Mouse (Mus musculus) forebrain, embryonic 13.5 days (tissue): ENCODE measurements around the gene Slc5a10. TPM values are rescaled to one million over a fixed set of nuclear protein-coding genes. Genes with fewer than 3 reads are reported as not detected.

ENCODE experiments used
- ATAC-seq: fragments of 200-750 bp; cut with Nextera tagmentation; 2 replicates; pipeline ENCODE4 v1.8.0; 2017
- H3K27ac ChIP-seq: fragments of 300-500 bp; sonication (generic); 2 replicates; pipeline ENCODE4 v1.5.1; 2015; ENCODE audit warnings: inconsistent platforms, mild to moderate bottlenecking, moderate library complexity
- H3K27me3 ChIP-seq: fragments of 300-500 bp; sonication (generic); 2 replicates; pipeline ENCODE4 v1.6.1; 2015; ENCODE audit warnings: mild to moderate bottlenecking, inconsistent platforms
- H3K36me3 ChIP-seq: fragments of 300-500 bp; sonication (generic); 2 replicates; pipeline ENCODE4 v1.6.1; 2015; ENCODE audit warnings: mild to moderate bottlenecking, inconsistent platforms; ENCODE audit not compliant: poor library complexity, severe bottlenecking
- H3K4me1 ChIP-seq: fragments of 300-500 bp; sonication (generic); 2 replicates; pipeline ENCODE4 v1.6.1; 2015; ENCODE audit warnings: inconsistent platforms
- H3K4me2 ChIP-seq: fragments of 300-500 bp; sonication (generic); 2 replicates; pipeline ENCODE4 v1.6.1; 2015; ENCODE audit warnings: inconsistent platforms, mild to moderate bottlenecking, moderate library complexity
- H3K4me3 ChIP-seq: fragments of 300-500 bp; sonication (generic); 2 replicates; pipeline ENCODE4 v1.5.1; 2015; ENCODE audit warnings: mild to moderate bottlenecking, inconsistent platforms
- H3K9ac ChIP-seq: fragments of 300-500 bp; sonication (generic); 2 replicates; pipeline ENCODE4 v1.6.1; 2015; ENCODE audit warnings: mild to moderate bottlenecking, inconsistent platforms
- H3K9me3 ChIP-seq: fragments of 300-500 bp; sonication (generic); replicated peaks from 2 replicates; pipeline ENCODE4 v1.6.1; 2016; ENCODE audit warnings: inconsistent platforms
- WGBS: fragments of 180-500 bp; shearing (Covaris S2); methylation state at CpG from one replicate; pipeline ENCODE4 v1.1.7; 2015; 5-methylcytosine and 5-hydroxymethylcytosine counted together
- polyA plus RNA-seq: library from polyadenylated mRNA; unstranded; fragments of >200 nt; fragmentation: Nextera tagmentation; extraction: Ambion mirVana; gene quantifications from 2 replicates; pipeline ENCODE4 v1.2.1, GENCODE M21; 2015

The Slc5a10 gene
- polyA plus RNA-seq, 1 experiment from 2014 or later, result not detected

DNA sequence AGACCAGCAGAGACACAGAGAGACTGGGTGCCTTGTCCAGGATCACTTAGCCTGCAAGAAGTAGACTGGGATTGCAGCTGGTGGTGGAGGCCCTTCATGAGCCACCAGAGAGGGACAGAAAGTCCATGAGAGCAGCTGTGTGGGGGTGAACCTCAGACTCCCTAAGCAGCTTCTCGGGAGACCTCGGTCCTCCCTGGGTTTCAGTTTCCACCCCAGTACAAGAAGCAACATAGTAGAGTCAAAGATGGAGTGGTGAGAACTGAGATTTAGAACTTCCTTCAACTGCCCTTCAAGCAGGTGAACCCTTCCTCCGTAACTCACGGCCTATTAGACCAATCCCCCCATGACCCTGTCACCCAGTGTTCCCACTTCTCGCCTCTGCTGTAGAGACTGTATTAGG lies 58.4 kb downstream of the Slc5a10 start:
- Histone ChIP-seq H3K27me3 (no peaks in the 10 kb centered on the region), H3K9ac (no peak overlapping the region), H3K4me2 (no peak overlapping the region), H3K4me1 (no peaks in the 10 kb centered on the region), H3K36me3 (no peaks in the 10 kb centered on the region), H3K4me3 (no peak overlapping the region), H3K27ac (no peak overlapping the region), H3K9me3 (no peaks in the 10 kb centered on the region)
- WGBS, result 96% methylated on average over 5 of the region's 5 CpGs
- ATAC-seq, result no peak

- 71% methylated on average over 7 of the region's 7 CpGs for WGBS
- Histone ChIP-seq H3K4me1 (no peaks in the 10 kb centered on the region), H3K9me3 (no peaks in the 10 kb centered on the region)
These were observed 59.7 kb downstream of the Slc5a10 start for GRCm38 (mm10) chr11:61660806-61661392.

DNA sequence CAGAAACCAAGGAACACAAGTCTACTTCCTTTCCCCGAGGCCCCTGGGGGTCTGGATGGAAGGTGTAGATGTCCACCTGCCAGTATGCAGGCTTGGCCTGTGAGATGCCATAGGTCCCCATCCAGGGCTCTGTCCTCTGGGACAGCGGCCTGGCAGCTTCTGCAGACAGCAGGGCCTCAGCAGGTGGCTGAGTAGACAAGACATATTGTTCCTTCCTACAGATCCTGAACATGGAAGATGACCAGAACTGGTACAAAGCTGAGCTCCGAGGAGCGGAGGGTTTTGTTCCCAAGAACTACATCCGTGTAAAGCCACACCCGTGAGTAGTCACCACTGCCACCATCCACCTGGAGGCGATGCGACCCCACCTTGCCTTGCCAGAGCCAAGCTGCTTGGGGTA lies 60.6 kb downstream of the Slc5a10 start:
- no peaks in the 10 kb centered on the region for H3K9me3 ChIP-seq
- H3K4me1 ChIP-seq, result no peaks in the 10 kb centered on the region
- no peak for ATAC-seq
- no peak overlapping the region for H3K4me2 ChIP-seq
- H3K27ac ChIP-seq, result no peak overlapping the region
- no peak overlapping the region for H3K4me3 ChIP-seq
- H3K27me3 ChIP-seq, result no peaks in the 10 kb centered on the region
- no peaks in the 10 kb centered on the region for H3K36me3 ChIP-seq
- WGBS, result 86% methylated on average over 8 of the region's 8 CpGs
- no peak overlapping the region for H3K9ac ChIP-seq

More at GRCm38 (mm10) chr11:61660806-61661392, 59.7 kb downstream of the Slc5a10 start:
- no peak overlapping the region for H3K27ac ChIP-seq
- no peak overlapping the region for H3K4me2 ChIP-seq
- no peak overlapping the region for H3K9ac ChIP-seq
- H3K27me3 ChIP-seq, result no peaks in the 10 kb centered on the region
- ATAC-seq, result no peak
- H3K4me3 ChIP-seq, result no peak overlapping the region
- no peaks in the 10 kb centered on the region for H3K36me3 ChIP-seq

- Histone ChIP-seq H3K27me3 (no peaks in the 10 kb centered on the region), H3K4me2 (no peak overlapping the region), H3K9me3 (no peaks in the 10 kb centered on the region), H3K36me3 (no peaks in the 10 kb centered on the region), H3K4me3 (no peak overlapping the region), H3K27ac (no peak overlapping the region), H3K9ac (no peak overlapping the region), H3K4me1 (no peaks in the 10 kb centered on the region)
- 88% methylated on average over 4 of the region's 4 CpGs for WGBS
- no peak for ATAC-seq
These were observed 61.4 kb downstream of the Slc5a10 start for GRCm38 (mm10) chr11:61659011-61659858.

DNA sequence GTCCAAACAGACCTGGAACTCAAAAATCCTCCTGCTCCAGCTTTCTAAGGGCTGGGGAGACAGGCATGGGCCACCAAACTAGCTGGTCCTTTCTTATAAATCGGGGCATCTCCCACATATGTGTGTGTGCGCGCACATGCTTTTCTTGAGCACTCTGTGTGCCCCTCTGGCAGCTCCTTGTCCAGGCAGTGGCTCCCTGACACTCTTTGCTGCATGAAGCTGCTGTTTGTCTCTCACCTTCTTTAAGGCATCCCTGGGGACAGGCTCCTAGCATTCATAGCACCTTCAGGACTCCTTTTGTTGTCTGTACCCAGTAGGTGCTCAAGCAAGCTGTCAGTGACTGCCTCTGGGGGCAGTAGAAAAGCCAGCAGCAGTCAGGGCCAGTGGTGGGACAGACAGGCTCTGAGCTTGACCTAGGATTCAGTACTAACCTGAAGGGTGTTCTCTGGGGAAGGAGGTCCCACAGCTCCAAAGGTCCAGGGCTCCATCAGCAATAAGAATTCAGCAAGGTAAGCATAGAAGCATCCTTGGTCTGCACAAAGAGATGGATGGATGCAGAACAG lies 62.2 kb downstream of the Slc5a10 start:
- H3K27ac ChIP-seq, result no peak overlapping the region
- no peaks in the 10 kb centered on the region for H3K27me3 ChIP-seq
- H3K4me1 ChIP-seq, result no peaks in the 10 kb centered on the region
- no peaks in the 10 kb centered on the region for H3K36me3 ChIP-seq
- 99% methylated on average over 3 of the region's 3 CpGs for WGBS
- H3K9me3 ChIP-seq, result no peaks in the 10 kb centered on the region
- ATAC-seq, result no peak
- H3K4me2 ChIP-seq, result no peak overlapping the region
- no peak overlapping the region for H3K4me3 ChIP-seq
- H3K9ac ChIP-seq, result no peak overlapping the region

GRCm38 (mm10) chr11:61657432-61657831 lies 63.2 kb downstream of the Slc5a10 start:
- Histone ChIP-seq H3K4me2 (no peak overlapping the region), H3K4me3 (no peak overlapping the region), H3K4me1 (no peaks in the 10 kb centered on the region), H3K36me3 (no peaks in the 10 kb centered on the region), H3K9ac (no peak overlapping the region), H3K27ac (no peak overlapping the region), H3K27me3 (no peaks in the 10 kb centered on the region), H3K9me3 (no peaks in the 10 kb centered on the region)
- ATAC-seq, result no peak
- WGBS, result 70% methylated on average over 2 of the region's 2 CpGs

DNA sequence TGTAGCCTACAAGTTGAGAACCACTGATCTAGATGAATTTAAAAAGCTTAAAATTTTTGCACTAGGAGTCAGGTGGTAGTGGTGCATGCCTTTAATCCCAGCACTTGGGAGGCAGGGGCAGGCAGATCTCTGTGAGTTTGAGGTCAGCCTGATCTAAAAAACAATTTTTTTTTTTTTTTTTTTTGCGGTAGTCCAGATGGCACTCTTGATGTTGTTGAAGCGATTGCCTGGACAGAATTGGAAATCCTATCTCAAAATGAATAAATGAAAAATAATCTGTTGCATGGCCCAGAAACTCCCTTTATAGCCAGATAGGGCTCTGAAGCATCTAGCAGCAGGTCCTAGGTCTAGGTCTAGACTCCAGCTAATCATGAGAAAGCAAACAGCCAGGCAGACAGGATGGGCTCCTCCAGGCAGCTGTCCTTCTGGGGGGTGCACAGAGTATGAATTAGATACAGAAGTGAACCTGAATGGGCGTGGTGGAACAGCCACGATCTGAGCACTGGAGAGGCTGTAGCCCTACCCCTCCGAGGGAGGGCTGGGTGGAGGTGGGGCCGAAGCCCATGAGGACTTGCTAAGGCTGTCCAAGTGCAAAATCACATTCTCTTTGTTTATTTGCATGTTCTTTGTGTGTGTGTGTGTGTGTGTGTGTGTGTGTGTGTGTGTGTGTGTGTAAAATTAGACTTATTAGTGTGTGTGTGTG lies 64.3 kb downstream of the Slc5a10 start:
- H3K4me2 ChIP-seq, result no peak overlapping the region
- H3K36me3 ChIP-seq, result no peaks in the 10 kb centered on the region
- 69% methylated on average over 6 of the region's 6 CpGs for WGBS
- no peak for ATAC-seq
- H3K9ac ChIP-seq, result no peak overlapping the region
- no peaks in the 10 kb centered on the region for H3K9me3 ChIP-seq
- no peak overlapping the region for H3K27ac ChIP-seq
- H3K4me1 ChIP-seq, result no peaks in the 10 kb centered on the region
- no peak overlapping the region for H3K4me3 ChIP-seq
- no peaks in the 10 kb centered on the region for H3K27me3 ChIP-seq

- WGBS, result 60% methylated on average over 4 of the region's 4 CpGs
- Histone ChIP-seq H3K4me2 (no peak overlapping the region), H3K4me3 (no peak overlapping the region), H3K9me3 (no peaks in the 10 kb centered on the region), H3K9ac (no peak overlapping the region), H3K4me1 (no peaks in the 10 kb centered on the region), H3K27ac (no peak overlapping the region), H3K27me3 (no peaks in the 10 kb centered on the region), H3K36me3 (no peaks in the 10 kb centered on the region)
- ATAC-seq, result no peak
These were observed 65.0 kb downstream of the Slc5a10 start for GRCm38 (mm10) chr11:61655649-61656048.

GRCm38 (mm10) chr11:61654786-61655311 lies 65.8 kb downstream of the Slc5a10 start:
- Histone ChIP-seq H3K4me1 (no peaks in the 10 kb centered on the region), H3K9ac (no peak overlapping the region), H3K4me3 (no peak overlapping the region), H3K9me3 (no peaks in the 10 kb centered on the region), H3K27ac (no peak overlapping the region), H3K4me2 (no peak overlapping the region), H3K27me3 (no peaks in the 10 kb centered on the region), H3K36me3 (no peaks in the 10 kb centered on the region)
- 87% methylated on average over 4 of the region's 4 CpGs for WGBS
- ATAC-seq, result no peak

DNA sequence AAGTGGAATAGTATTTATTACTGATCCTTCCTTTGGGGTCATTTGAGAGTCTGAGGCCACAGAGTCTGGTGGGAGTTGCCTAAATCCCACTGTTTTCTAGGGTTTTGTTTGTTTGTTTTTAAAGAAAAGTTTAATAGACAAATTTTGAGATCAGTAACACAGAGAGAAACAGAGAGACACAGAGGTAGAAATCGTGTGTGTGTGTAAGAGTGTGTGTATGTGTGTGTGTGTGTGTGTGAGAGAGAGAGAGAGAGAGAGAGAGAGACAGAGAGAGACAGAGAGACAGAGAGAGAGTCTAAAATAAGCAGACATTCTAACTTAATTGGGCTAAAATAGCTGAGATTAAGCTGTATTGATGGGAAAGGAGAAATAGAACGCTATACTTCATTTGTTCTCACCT lies 67.1 kb downstream of the Slc5a10 start:
- 63% methylated on average over 2 of the region's 2 CpGs for WGBS
- Histone ChIP-seq H3K27ac (no peak overlapping the region), H3K36me3 (no peaks in the 10 kb centered on the region), H3K9ac (no peak overlapping the region), H3K9me3 (no peaks in the 10 kb centered on the region), H3K4me1 (no peaks in the 10 kb centered on the region), H3K4me2 (no peak overlapping the region), H3K27me3 (no peaks in the 10 kb centered on the region), H3K4me3 (no peak overlapping the region)
- no peak for ATAC-seq

DNA sequence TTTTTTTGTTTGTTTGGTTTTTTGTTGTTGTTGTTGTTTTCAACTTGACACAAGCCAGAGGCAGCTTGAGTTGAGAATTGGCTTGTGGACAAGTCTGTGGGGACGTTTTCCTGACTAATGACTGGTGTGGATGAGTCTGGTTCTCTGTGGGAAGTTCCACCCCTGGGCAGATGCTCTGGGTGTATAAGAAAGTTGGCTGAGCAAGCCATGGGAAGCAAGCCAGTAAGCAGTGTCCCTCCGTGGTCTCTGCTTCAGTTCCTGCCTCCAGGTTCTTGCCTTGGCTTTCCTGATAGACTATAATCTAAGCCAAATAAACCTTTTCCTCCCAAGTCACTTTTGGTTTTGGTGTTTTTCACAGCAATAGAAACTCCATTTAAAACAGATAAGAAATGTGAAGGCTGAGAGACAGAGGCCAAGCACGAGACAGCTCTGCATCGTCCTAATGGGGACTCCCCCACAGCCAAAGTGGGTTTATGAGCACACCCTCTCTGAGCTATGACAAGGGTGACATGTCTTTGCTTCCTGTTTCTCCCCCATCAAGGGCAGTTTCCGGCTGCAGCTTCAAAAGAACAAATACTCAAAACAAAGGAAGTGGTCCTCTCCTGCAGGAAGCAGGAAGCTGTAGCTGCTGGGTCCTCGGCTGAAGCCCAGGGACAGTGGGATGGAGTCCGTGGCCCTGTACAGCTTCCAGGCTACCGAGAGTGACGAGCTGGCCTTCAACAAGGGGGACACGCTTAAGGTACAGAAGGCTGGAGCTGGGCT lies 67.8 kb downstream of the Slc5a10 start, which contains the start of gene Grap:
Gene Grap, plus strand, starts transcription at position 580 of the 762 bp plus-strand sequence.
- Histone ChIP-seq H3K27ac (no peak within 1 kb of the TSS), H3K27me3 (no peaks in the 10 kb centered on the region), H3K36me3 (no peaks in the 10 kb centered on the region), H3K4me2 (no peak within 1 kb of the TSS), H3K4me1 (no peaks in the 10 kb centered on the region), H3K9me3 (no peaks in the 10 kb centered on the region), H3K4me3 (no peak within 1 kb of the TSS), H3K9ac (no peak within 1 kb of the TSS)
- 78% methylated on average over 10 of the region's 10 CpGs for WGBS
- no peak for ATAC-seq
